Mouse (Mus musculus): ENCODE measurements at regions not wholly inside any gene's neighbourhood (a gene's known extent, or its start where the extent isn't known, plus 50 kb on each side); places are given as distances from the start of the nearest gene placed in this dataset.

DNA sequence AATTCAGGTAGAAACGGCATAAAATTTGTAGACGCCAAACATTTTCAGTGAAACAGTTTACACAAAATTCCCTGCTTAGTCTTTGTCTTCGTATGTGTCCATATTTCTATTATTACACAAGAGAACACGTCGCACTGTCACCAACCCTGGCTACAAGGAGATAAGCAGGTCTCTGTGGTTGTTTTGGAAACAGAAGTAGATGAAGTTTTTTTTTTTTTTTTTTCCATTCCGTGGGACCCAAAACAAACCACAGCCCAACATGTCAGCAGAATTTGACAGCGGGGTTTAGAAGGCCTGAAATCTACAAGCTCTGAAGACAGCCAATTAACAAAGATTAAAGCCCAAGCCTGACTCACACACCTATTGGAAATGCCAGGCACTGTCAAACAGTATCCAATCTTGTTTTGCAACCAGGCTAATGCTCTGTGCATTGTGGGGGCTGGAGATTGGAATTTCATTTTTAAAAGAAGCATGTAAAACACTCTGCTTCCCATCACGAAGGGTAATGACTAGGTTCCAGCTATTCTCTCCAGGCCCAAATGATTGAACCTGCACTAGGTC lies 428.5 kb upstream of the Btbd3 start:
- no peak for DNase-seq (ENCODE audit: low spot score in 2 of 2)

DNA sequence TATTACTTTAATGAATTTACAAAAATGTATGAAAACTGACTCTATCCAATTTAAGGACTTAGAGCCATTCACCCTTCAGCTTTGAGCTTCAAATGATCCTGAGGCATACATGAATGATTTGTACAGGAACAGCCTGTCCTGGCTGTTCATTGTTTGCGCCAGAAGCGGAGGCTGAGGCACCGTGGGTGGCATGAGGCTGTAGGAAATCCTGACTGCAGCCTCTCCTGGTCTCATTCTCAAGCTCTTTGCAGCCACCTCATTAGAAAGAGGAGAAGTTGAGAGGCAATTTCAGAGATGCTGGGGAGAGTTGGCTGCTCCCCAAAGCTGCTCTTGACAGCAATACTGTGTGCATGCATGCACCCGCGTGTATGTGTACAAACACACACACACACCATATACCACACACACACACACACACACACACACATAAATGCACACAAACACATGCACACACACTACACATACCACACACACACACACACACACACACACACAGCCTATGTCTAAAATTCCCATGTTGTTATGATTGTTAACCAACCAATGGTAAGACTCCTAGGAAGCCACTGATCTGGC lies 434.9 kb upstream of the Btbd3 start:
- DNase-seq (ENCODE audit: low spot score in 2 of 2): peak in 1 of 2 experiments; percentile 6

GRCm38 (mm10) chr2:137814945-137815344 lies 441.4 kb upstream of the Btbd3 start:
- no peak for DNase-seq (ENCODE audit: low spot score in 2 of 2)

DNA sequence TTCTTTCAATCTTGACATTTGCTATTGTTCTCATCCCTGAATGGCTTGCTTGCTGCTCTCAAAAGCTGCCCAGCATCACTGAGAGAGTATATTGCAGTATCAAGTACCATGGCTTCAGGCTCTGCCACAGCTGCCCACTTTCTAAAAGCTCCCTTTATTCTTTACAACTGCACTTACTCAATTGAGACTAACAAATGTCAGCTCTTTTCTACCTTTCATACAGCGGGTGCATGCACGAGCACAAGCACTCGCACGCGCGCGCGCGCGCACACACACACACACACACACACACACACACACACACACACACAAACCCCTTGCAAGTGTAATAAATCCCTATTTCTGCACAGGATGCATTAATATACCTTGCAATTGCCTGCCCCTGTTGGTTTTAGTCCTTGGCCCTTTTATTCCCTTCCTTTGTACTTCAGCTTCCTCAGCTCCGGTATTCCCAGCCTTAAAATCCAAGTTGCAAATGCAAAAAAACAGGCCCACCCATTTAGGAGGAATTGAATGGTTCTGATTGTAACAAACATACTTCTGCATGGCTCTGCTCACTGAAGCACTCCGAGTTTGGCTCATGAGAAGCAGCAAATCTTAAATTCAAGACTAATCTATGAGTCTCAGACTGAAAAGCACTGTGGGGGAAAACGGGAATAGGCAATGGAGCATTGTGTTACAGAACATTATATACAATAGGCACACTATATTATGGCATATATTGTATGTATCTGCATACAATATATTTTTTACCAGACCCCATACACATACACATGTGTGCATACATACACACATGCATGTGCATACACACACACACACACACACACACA lies 447.7 kb upstream of the Btbd3 start:
- no peak for DNase-seq (ENCODE audit: low spot score in 2 of 2)

DNA sequence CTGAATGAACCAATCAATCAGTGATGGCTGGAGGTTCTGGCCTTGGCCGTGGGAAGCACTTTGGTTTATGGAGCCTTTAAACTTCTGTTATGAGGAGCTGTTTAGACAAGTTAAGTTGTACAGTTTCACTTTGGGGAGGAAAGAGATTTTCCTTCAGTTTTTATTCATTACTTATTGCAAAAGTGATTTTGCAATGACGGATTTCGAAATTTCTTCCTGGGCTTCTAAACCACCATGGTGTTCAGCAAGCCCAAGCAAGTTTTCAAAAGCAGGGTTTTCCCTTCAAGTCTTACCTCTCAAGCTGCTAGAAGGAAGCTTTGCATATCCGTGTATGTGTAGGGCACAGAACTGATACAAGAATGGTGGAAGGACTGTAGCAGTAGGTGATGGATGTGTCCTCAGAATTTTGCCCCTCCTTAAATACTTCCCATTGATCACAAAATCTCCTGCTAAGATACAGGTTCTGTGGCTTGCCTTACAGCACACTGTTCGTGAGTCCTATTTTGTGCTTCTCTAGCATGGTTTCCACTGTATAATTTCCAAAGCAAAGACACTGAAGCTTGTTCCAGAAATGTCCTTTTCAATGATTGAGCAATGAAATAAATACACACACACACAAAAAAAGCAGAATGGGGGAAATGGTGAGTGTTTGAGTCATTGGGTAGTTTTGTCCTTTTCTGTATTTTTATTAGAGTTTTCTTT lies 448.6 kb upstream of the Btbd3 start:
- DNase-seq (ENCODE audit: low spot score in 2 of 2): no peak

- DNase-seq (ENCODE audit: low spot score in 2 of 2): no peak
Observed at GRCm38 (mm10) chr2:137794841-137795240, 461.5 kb upstream of the Btbd3 start.

DNA sequence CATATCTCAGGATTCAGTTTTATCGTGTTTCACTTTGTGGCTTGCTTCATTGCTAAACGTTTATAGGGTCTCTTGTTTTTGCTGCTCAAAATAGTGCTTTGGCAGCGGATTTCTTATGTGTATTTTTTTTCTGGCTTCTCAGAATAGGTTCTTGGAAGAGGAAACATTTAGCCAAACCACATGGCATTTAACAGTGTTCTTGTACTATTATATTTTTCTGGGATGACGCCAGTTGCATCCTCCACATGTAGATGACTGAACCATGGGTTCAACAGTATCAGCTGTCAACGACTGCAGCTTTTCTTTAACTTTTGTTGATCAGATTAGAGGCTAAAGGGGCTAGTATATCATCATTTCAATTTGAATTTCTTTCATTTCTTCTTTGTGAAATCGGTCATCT lies 472.3 kb upstream of the Btbd3 start:
- DNase-seq (ENCODE audit: low spot score in 2 of 2): no peak

GRCm38 (mm10) chr2:137777430-137777829 lies 478.9 kb upstream of the Btbd3 start:
- no peak for DNase-seq (ENCODE audit: low spot score in 2 of 2)

DNA sequence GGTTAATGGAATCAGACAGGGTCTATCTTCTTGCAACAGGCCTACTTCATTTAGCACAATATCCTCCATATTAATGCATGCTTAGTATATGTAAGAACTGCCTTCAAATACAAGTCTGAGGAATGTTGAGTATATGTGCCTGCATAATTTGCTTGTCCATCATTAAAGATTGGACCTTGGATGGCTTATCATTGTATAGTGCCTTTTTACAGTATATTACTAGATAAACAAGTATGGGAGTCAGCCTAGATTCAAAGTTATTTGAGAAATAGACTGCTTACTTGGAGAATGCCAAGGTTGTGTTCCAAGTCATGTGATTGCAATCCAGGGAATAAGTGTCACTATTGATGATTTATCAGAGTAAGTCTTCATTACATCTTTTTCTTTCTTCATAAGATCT lies 491.6 kb upstream of the Btbd3 start:
- no peak for DNase-seq (ENCODE audit: low spot score in 2 of 2)

DNA sequence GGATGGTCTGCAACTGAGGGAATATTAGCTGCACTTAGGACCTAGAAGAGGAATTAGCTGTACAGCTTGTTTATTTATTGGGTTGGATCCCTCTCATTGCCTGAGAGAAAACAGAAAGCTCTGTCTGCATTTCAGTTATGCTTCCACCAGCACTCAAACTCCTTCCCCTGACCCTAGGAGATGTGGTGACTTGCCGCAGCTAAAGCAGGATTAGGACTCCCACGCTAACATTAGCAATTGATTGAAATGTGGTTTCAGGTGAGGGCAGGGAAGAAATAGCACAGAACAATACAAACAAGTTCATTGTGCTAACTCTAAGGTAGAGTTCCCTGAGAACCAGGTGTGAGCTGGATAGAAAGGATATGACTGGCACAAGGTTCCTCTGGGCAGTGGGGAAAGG lies 496.9 kb upstream of the Btbd3 start:
- no peak for DNase-seq (ENCODE audit: low spot score in 2 of 2)

DNA sequence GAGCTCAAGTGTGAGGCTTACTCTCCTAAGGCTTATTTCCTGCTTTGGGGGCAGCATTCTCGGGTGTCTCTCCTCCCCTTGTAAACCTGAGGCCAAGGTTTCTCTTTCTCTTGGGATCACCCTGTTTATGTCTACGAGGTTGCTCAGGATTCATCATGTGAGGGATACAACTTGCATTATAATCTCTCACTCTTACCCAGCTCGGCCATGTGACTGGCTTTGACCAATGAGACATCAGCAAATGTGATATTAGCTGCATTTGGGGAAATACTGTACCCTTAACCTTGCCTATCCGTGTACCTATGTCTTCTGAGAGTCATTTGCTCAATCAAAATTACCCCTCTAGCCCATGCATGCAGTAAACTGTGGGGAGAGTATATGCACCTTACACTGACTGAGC lies 498.0 kb upstream of the Btbd3 start:
- DNase-seq (ENCODE audit: low spot score in 2 of 2): no peak

GRCm38 (mm10) chr2:137757231-137758212 lies 498.8 kb upstream of the Btbd3 start:
- DNase-seq (ENCODE audit: low spot score in 2 of 2): no peak

GRCm38 (mm10) chr2:137756220-137756619 lies 500.1 kb upstream of the Btbd3 start:
- DNase-seq (ENCODE audit: low spot score in 2 of 2): no peak

- DNase-seq (ENCODE audit: low spot score in 2 of 2): no peak
Observed at GRCm38 (mm10) chr2:137754481-137754880, 501.9 kb upstream of the Btbd3 start.

DNA sequence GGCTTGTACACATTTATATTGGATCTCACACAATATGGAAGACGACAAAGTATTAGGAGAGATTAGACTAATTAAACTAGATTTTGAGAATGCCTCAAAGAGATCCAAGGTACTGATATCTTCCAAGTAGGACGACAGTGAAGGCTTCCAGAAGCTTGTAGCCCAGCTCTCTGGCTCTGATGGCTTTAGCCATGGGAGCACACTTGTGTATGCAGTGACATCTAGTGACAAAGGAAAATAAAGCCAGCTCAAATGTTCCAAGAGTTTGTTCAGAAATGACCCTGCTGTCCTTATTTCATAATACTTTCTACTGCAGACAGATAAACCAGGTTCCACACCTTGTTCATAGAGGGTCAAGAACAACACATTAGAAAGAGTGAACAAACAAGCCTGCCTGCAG lies 524.0 kb upstream of the Btbd3 start:
- peak in 1 of 2 experiments; percentile 13 for DNase-seq (ENCODE audit: low spot score in 2 of 2)

GRCm38 (mm10) chr2:137730472-137730931 lies 525.9 kb upstream of the Btbd3 start:
- no peak for DNase-seq (ENCODE audit: low spot score in 2 of 2)

GRCm38 (mm10) chr2:137729871-137730270 lies 526.5 kb upstream of the Btbd3 start:
- no peak for DNase-seq (ENCODE audit: low spot score in 2 of 2)

DNA sequence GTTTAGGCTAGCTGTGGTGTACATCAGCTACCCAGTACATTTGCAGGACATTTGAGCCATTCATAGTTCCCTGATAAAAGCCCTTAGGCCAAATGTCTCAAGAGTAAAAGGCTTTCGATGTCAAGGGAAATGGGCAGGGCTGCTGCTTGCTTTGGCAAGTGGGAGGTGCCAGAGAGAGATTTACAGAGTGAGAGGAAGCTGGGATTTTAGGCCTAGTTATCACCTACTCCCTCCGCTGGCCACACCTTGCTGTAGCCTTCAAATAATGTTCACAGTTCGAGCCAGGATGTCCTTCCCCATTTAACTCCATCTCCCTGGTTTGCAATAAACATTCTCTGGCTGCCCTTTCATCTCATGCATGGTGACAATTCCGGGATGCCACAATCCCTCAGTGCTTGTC lies 527.2 kb upstream of the Btbd3 start:
- no peak for DNase-seq (ENCODE audit: low spot score in 2 of 2)

- no peak for DNase-seq (ENCODE audit: low spot score in 2 of 2)
Observed at GRCm38 (mm10) chr2:137723651-137724050, 532.7 kb upstream of the Btbd3 start.

- DNase-seq (ENCODE audit: low spot score in 2 of 2): no peak
Observed at GRCm38 (mm10) chr2:137721767-137722424, 534.5 kb upstream of the Btbd3 start.

DNA sequence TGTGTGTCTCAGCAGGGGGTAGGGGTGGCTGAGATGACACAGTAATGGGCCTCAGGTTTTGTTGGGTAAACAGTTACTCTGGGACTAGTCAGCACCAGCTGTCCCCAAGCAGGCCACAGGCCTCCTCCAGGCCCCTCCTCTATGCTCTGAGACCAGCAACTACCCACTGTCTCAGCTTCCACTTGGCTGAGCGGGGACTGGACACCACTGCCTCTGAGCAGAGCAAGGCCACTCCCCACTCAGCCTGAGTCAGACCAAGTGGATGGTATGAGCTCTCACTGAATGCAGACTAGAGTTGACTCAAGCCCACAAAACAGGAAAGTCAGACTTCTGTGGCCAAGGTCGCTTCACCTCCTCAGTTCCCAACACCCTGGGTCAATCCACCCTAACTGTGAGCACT lies 540.5 kb upstream of the Btbd3 start:
- no peak for DNase-seq (ENCODE audit: low spot score in 2 of 2)
